Mouse (Mus musculus) embryo, embryonic 11.5 days (tissue): ENCODE data around the gene Slc16a1.

ENCODE experiments used
- DNase-seq: peaks from one replicate; pipeline ENCODE4 v3.0.0-alpha.2; 2012; ENCODE audit warnings: low read depth, low spot score

The Slc16a1 gene

GRCm38 (mm10) chr3:104638403-104638779 is at the start of gene Slc16a1:
Gene Slc16a1, plus strand, starts transcription at chr3:104638668.
- peak; percentile 85 for DNase-seq

- DNase-seq, result no peak
Measured at GRCm38 (mm10) chr3:104596451-104597134, 41.9 kb upstream of the Slc16a1 start.

- DNase-seq, result no peak
Measured at GRCm38 (mm10) chr3:104597135-104597764, 41.2 kb upstream of the Slc16a1 start.

GRCm38 (mm10) chr3:104599296-104600150 is 38.9 kb upstream of the Slc16a1 start:
- DNase-seq, result no peak

GRCm38 (mm10) chr3:104600691-104601090 is 37.8 kb upstream of the Slc16a1 start:
- no peak for DNase-seq

- DNase-seq, result no peak
Measured at GRCm38 (mm10) chr3:104601680-104602079, 36.8 kb upstream of the Slc16a1 start.

- no peak for DNase-seq
Measured at GRCm38 (mm10) chr3:104609690-104610380, 28.6 kb upstream of the Slc16a1 start.

- no peak for DNase-seq
Measured at GRCm38 (mm10) chr3:104610453-104611230, 27.8 kb upstream of the Slc16a1 start.

- DNase-seq, result no peak
Measured at GRCm38 (mm10) chr3:104611951-104612350, 26.5 kb upstream of the Slc16a1 start.

- DNase-seq, result no peak
Measured at GRCm38 (mm10) chr3:104613102-104613501, 25.4 kb upstream of the Slc16a1 start.

- DNase-seq, result no peak
Measured at GRCm38 (mm10) chr3:104614081-104614480, 24.4 kb upstream of the Slc16a1 start.

- no peak for DNase-seq
Measured at GRCm38 (mm10) chr3:104615216-104615615, 23.3 kb upstream of the Slc16a1 start.

- DNase-seq, result no peak
Measured at GRCm38 (mm10) chr3:104616155-104616554, 22.3 kb upstream of the Slc16a1 start.

- DNase-seq, result no peak
Measured at GRCm38 (mm10) chr3:104621841-104622240, 16.6 kb upstream of the Slc16a1 start.

- no peak for DNase-seq
Measured at GRCm38 (mm10) chr3:104629810-104630209, 8.7 kb upstream of the Slc16a1 start.

- DNase-seq, result no peak
Measured at GRCm38 (mm10) chr3:104630941-104631340, 7.5 kb upstream of the Slc16a1 start.

GRCm38 (mm10) chr3:104632560-104633162 is 5.8 kb upstream of the Slc16a1 start:
- no peak for DNase-seq

- no peak for DNase-seq
Measured at GRCm38 (mm10) chr3:104636491-104636890, 2.0 kb upstream of the Slc16a1 start.

GRCm38 (mm10) chr3:104637427-104638402 is 753 bp upstream of the Slc16a1 start:
- no peak for DNase-seq
